Mouse (Mus musculus) myocyte (in vitro differentiated cells): ENCODE measurements around the gene Zfp931. TPM values are rescaled to one million over a fixed set of nuclear protein-coding genes. Genes with fewer than 3 reads are reported as not detected.
A peak's percentile ranks its signal among the peaks of the same experiment; 100 is the strongest.
"Not testable (repeated sequence)": the region's sequence is repeated elsewhere in the genome, so short reads cannot be mapped to it uniquely, and the experiment has no call there.

Experiments used
- H3K27me3 ChIP-seq: one replicate; pipeline ENCODE4 v1.6.1; 2011; ENCODE audit not compliant: control insufficient read depth, insufficient read depth, insufficient read length
- H3K36me3 ChIP-seq: one replicate; pipeline ENCODE4 v1.6.1; 2011; ENCODE audit not compliant: control insufficient read depth, insufficient read depth
- H3K4me2 ChIP-seq: one replicate; pipeline ENCODE4 v1.6.1; 2011; ENCODE audit warnings: low read depth, control low read depth
- H3K4me3 ChIP-seq: one replicate; pipeline ENCODE4 v1.5.1; 2011; ENCODE audit warnings: mild to moderate bottlenecking, control low read depth, moderate library complexity
- H3K79me2 ChIP-seq: one replicate; pipeline ENCODE4 v1.6.1; 2011; ENCODE audit not compliant: control insufficient read depth, insufficient read depth
- H3ac ChIP-seq: one replicate; pipeline ENCODE4 v1.6.1; 2011; ENCODE audit not compliant: control insufficient read depth, insufficient read length
- CEBPB ChIP-seq: IDR thresholded peaks from 2 replicates; pipeline ENCODE4 v1.6.1; 2011; ENCODE audit warnings: mild to moderate bottlenecking, moderate library complexity; ENCODE audit not compliant: poor library complexity, insufficient read depth, severe bottlenecking
- E2F4 ChIP-seq: IDR thresholded peaks from one replicate; pipeline ENCODE4 v1.6.1; 2011; ENCODE audit warnings: mild to moderate bottlenecking, control low read depth, moderate library complexity; ENCODE audit not compliant: insufficient read depth
- MAX ChIP-seq: IDR thresholded peaks from one replicate; pipeline ENCODE4 v1.6.1; 2011; ENCODE audit warnings: low read depth, mild to moderate bottlenecking, control low read depth
- MYOD1 ChIP-seq, 3 experiments: IDR thresholded peaks; one replicate each; pipeline ENCODE4 v1.6.1; 2011; ENCODE audit warnings: control low read depth in 2 of 3, low read depth in 2 of 3, mild to moderate bottlenecking in 2 of 3, moderate library complexity in 1 of 3; ENCODE audit not compliant: insufficient read length in 2 of 3, control insufficient read depth in 1 of 3
- MYOG ChIP-seq, 3 experiments: IDR thresholded peaks; one replicate each; pipeline ENCODE4 v1.6.1; 2011; ENCODE audit warnings: control low read depth in 2 of 3, low read depth in 2 of 3, mild to moderate bottlenecking in 2 of 3; ENCODE audit not compliant: insufficient read length in 2 of 3, control insufficient read depth in 1 of 3, insufficient read depth in 1 of 3
- POLR2A ChIP-seq: IDR thresholded peaks from one replicate; pipeline ENCODE4 v1.6.1; 2011; ENCODE audit warnings: low read depth, mild to moderate bottlenecking, control low read depth, moderate library complexity; ENCODE audit not compliant: insufficient read length
- POLR2AphosphoS2 ChIP-seq: IDR thresholded peaks from one replicate; pipeline ENCODE4 v1.6.1; 2011; ENCODE audit warnings: low read depth, control low read depth; ENCODE audit not compliant: insufficient read length
- REST ChIP-seq: IDR thresholded peaks from one replicate; pipeline ENCODE4 v1.6.1; 2011; ENCODE audit warnings: mild to moderate bottlenecking, control low read depth, moderate library complexity; ENCODE audit not compliant: insufficient read depth, insufficient read length
- SRF ChIP-seq: IDR thresholded peaks from one replicate; pipeline ENCODE4 v1.6.1; 2011; ENCODE audit warnings: low read depth; ENCODE audit not compliant: control insufficient read depth, insufficient read length
- TCF12 ChIP-seq: IDR thresholded peaks from one replicate; pipeline ENCODE4 v1.6.1; 2011; ENCODE audit warnings: mild to moderate bottlenecking, control low read depth; ENCODE audit not compliant: poor library complexity, insufficient read depth, severe bottlenecking
- TCF3 ChIP-seq: IDR thresholded peaks from one replicate; pipeline ENCODE4 v1.6.1; 2011; ENCODE audit warnings: low read depth, control low read depth; ENCODE audit not compliant: insufficient read length
- USF1 ChIP-seq: IDR thresholded peaks from one replicate; pipeline ENCODE4 v1.6.1; 2011; ENCODE audit warnings: low read depth, mild to moderate bottlenecking, control low read depth, moderate library complexity
- polyA plus RNA-seq: library from polyadenylated mRNA; unstranded; fragments of >200 nt; fragmentation: generic; extraction: Trizol; gene quantifications from one replicate; pipeline ENCODE4 v1.2.1, GENCODE M21; 2012; ENCODE audit warnings: missing spikeins

Gene Zfp931
- 2.1 TPM for polyA plus RNA-seq

GRCm38 (mm10) chr2:178078166-178078717 lies at the start of gene Zfp931:
Gene Zfp931, minus strand, starts transcription at chr2:178078476.
- not testable (repeated sequence) for H3K36me3 ChIP-seq, H3K79me2 ChIP-seq, H3K27me3 ChIP-seq, H3ac ChIP-seq
- Histone ChIP-seq H3K4me3 (peak within 1 kb of the TSS; percentile 14), H3K4me2 (peak within 1 kb of the TSS; percentile 38)

- Histone ChIP-seq H3K36me3 (no peaks in the 10 kb centered on the region), H3K4me2 (no peak overlapping the region), H3K79me2 (no peaks in the 10 kb centered on the region), H3ac (no peak overlapping the region), H3K27me3 (no peaks in the 10 kb centered on the region), H3K4me3 (no peak overlapping the region)
- TF ChIP-seq CEBPB (no peak), E2F4 (no peak), MYOG (IDR thresholded peaks at IDR 0.05; ENCODE audit: control insufficient read depth in 1 of 3, insufficient read depth in 1 of 3, insufficient read length in 2 of 3, low read depth in 2 of 3) (no peak), TCF3 (no peak), POLR2AphosphoS2 (no peak), POLR2A (no peak), SRF (no peak), MYOD1 (IDR thresholded peaks at IDR 0.05; ENCODE audit: control insufficient read depth in 1 of 3, insufficient read length in 2 of 3, low read depth in 2 of 3) (no peak), TCF12 (no peak), REST (no peak), MAX (no peak)
Measured at GRCm38 (mm10) chr2:178126041-178126820, 48.0 kb upstream of the Zfp931 start.

GRCm38 (mm10) chr2:178125427-178125826 lies 47.2 kb upstream of the Zfp931 start:
- no peak overlapping the region for H3K4me3 ChIP-seq
- no peak overlapping the region for H3K4me2 ChIP-seq
- no peak overlapping the region for H3ac ChIP-seq
- H3K27me3 ChIP-seq = no peaks in the 10 kb centered on the region
- no peak for TF ChIP-seq CEBPB
- no peak for TF ChIP-seq E2F4
- no peak for TF ChIP-seq REST
- no peak for TF ChIP-seq MYOG (IDR thresholded peaks at IDR 0.05; ENCODE audit: control insufficient read depth in 1 of 3, insufficient read depth in 1 of 3, insufficient read length in 2 of 3, low read depth in 2 of 3)
- TF ChIP-seq TCF3 = no peak
- TF ChIP-seq POLR2A = no peak
- no peak for TF ChIP-seq SRF
- no peak for TF ChIP-seq POLR2AphosphoS2
- TF ChIP-seq MYOD1 (IDR thresholded peaks at IDR 0.05; ENCODE audit: control insufficient read depth in 1 of 3, insufficient read length in 2 of 3, low read depth in 2 of 3) = no peak
- TF ChIP-seq USF1 = no peak
- H3K36me3 ChIP-seq = no peaks in the 10 kb centered on the region
- no peaks in the 10 kb centered on the region for H3K79me2 ChIP-seq

- no peak overlapping the region for H3K4me2 ChIP-seq
- H3K36me3 ChIP-seq = no peaks in the 10 kb centered on the region
- TF ChIP-seq TCF12 (no peak), POLR2A (no peak), USF1 (no peak), MAX (no peak), REST (no peak), POLR2AphosphoS2 (no peak), TCF3 (no peak), E2F4 (no peak), CEBPB (no peak), SRF (no peak), MYOG (IDR thresholded peaks at IDR 0.05; ENCODE audit: control insufficient read depth in 1 of 3, insufficient read depth in 1 of 3, insufficient read length in 2 of 3, low read depth in 2 of 3) (no peak), MYOD1 (IDR thresholded peaks at IDR 0.05; ENCODE audit: control insufficient read depth in 1 of 3, insufficient read length in 2 of 3, low read depth in 2 of 3) (no peak)
- no peak overlapping the region for H3ac ChIP-seq
- no peak overlapping the region for H3K4me3 ChIP-seq
- H3K79me2 ChIP-seq = no peaks in the 10 kb centered on the region
- H3K27me3 ChIP-seq = no peaks in the 10 kb centered on the region
Measured at GRCm38 (mm10) chr2:178123466-178123865, 45.2 kb upstream of the Zfp931 start.

GRCm38 (mm10) chr2:178121946-178122665 lies 43.8 kb upstream of the Zfp931 start:
- Histone ChIP-seq H3K27me3 (no peaks in the 10 kb centered on the region), H3K79me2 (no peaks in the 10 kb centered on the region), H3K36me3 (no peaks in the 10 kb centered on the region), H3K4me2 (no peak overlapping the region), H3ac (no peak overlapping the region), H3K4me3 (no peak overlapping the region)
- TF ChIP-seq POLR2AphosphoS2 = no peak
